Mouse (Mus musculus) layer of hippocampus, postnatal 14 days (tissue): ENCODE data around the gene Ssxa1. TPM values are rescaled to one million over a fixed set of nuclear protein-coding genes. Genes with fewer than 3 reads are reported as not detected.
A peak's percentile ranks its signal among the peaks of the same experiment; 100 is the strongest.
"Not testable (repeated sequence)": the region's sequence is repeated elsewhere in the genome, so short reads cannot be mapped to it uniquely, and the experiment has no call there.

Source experiments
- DNase-seq, 2 experiments: peaks; one replicate each; pipeline ENCODE4 v3.0.0; 2021 to 2022; ENCODE audit warnings: low spot score in 2 of 2, mixed read lengths in 1 of 2
- long read RNA-seq, 2 experiments: library from polyadenylated mRNA; stranded (forward); transcript quantifications; one replicate each; pipeline ENCODE4 v2.0.0; 2021
- total RNA-seq, 2 experiments: library from RNA; stranded (reverse); gene quantifications; 2 replicates each; pipeline ENCODE4 v1.2.3; 2021

Gene Ssxa1
- not detected for total RNA-seq
- long read RNA-seq, experiment 1, result 0 reads
- long read RNA-seq, experiment 2, result 0 reads

GRCm38 (mm10) chrX:21115520-21115919, at the start of gene Ssxa1:
Gene Ssxa1 (plus strand): TSS chrX:21115820.
- no peak for DNase-seq

DNA sequence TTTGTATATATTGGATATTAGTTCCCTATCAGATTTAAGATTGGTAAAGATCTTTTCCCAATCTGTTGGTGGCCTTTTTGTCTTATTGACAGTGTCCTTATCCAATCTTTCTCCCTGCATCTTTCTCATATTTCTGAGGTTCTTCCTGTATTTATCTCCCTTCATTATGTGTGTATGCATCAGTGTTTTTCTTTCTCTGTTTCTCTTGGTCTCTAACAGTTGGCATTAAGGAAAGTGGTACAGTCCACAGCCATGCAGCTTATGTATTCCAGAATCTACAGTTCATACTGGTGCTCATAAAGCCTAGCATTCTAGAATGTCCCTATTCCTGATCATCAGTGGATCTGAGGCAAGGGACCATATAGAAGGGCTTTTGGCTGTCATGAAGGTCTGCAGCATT, 47.5 kb upstream of the Ssxa1 start, which contains the start of gene Spaca5:
Gene Spaca5, plus strand, starts transcription at position 301 of the 400 bp plus-strand sequence.
- DNase-seq, result no peak

DNA sequence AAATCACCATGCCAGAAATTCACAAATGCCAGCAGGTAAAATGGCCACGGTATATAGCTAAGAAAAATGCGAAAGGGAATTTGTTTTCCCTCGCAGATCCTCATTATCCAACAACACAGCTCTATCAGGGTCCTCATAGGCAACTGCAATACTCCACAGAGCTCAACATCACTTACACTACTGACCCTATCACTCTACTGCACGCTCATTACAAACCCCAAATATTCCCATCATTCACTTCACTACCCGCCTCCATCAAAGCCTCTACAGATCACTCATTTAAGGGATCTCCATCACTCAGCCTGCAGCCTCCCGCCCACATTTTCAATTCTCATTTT, 27.0 kb upstream of the Ssxa1 start:
- DNase-seq, result no peak

DNA sequence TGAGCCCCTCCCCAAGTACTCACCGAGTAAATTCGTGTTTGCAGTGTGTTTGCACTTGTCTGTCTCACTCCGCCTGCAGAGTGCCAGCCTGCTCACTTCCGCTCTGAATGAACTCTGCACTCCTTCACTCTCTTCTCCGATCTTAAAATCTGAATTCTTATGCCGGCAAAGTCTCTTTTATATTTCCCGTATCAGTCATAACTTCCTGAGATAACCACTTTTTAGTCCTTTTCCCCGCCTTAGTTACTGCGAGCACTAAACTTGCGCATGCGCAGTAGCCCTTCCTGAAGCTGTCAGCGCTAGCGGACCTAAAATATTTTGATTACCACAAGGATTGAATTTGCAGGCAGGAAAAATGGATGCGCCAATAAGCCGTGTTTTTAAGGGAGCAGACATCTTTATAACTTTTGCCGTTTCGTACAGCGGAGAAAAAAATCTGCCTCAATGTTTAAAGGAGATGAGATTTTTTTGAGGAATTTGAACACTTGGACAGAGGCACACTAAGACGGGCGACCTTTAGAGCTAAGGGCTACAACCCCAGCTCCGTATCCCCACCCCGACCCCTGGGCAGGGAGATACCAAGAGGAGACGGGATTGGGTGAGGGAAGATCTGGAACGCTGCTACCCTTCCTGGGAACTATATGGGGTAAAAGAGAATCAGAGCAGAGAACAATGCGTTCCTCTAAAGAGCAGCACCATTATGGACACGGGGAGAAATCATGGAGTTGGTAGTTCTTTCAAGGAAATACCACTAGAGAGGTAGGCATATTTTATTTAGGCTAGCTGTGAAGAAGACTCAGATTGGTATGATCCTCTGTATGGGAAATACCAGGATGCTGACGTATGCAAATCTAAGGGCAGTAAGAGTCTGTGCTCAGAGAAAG, 26.4 kb upstream of the Ssxa1 start, which contains the start of gene Zfp300:
Gene Zfp300, minus strand, starts transcription at position 545 of the 884 bp plus-strand sequence.
- peak; percentile 62 to 77 for DNase-seq

- DNase-seq, result no peak
Observed at GRCm38 (mm10) chrX:21089867-21090239, 25.8 kb upstream of the Ssxa1 start.

- not testable (repeated sequence) for DNase-seq
Observed at GRCm38 (mm10) chrX:21146675-21147074, 31.1 kb downstream of the Ssxa1 start.

Other genes starting within 250 kb of the Ssxa1 start
- under 1 TPM in 1 of 2 experiments, not detected in 1; 0.41 TPM for gene Timp1, start 245.7 kb upstream of the Ssxa1 start, total RNA-seq
- gene Syn1, start 194.8 kb upstream of the Ssxa1 start, total RNA-seq, result 100 to 1,000 TPM; 552 to 553 TPM
- gene Cfp, start 184.3 kb upstream of the Ssxa1 start, total RNA-seq, result 10 to 100 TPM in 1 of 2 experiments, 1 to 10 TPM in 1; 9.5 to 11.3 TPM
- gene Elk1, start 165.2 kb upstream of the Ssxa1 start, total RNA-seq, result 10 to 100 TPM; 46.1 to 47.8 TPM
- gene Uxt, start 153.8 kb upstream of the Ssxa1 start, total RNA-seq, result 10 to 100 TPM in 1 of 2 experiments, 1 to 10 TPM in 1; 9.4 to 11.3 TPM
- gene Zfp182, start 53.5 kb upstream of the Ssxa1 start, total RNA-seq, result 10 to 100 TPM in 1 of 2 experiments, 1 to 10 TPM in 1; 9.0 to 10.8 TPM
- not detected for gene Spaca5, start 47.4 kb upstream of the Ssxa1 start, total RNA-seq
- 1 to 10 TPM; 3.3 to 3.8 TPM for gene Zfp300, start 26.3 kb upstream of the Ssxa1 start, total RNA-seq
- gene Gm21876, start 59.8 kb downstream of the Ssxa1 start, total RNA-seq, result not detected